Mouse (Mus musculus) large intestine, adult 2 months (tissue): ENCODE measurements at regions not wholly inside any gene's neighbourhood (a gene's known extent, or its start where the extent isn't known, plus 50 kb on each side); places are given as distances from the start of the nearest gene placed in this dataset.

Experiments used
- DNase-seq: peaks from one replicate; pipeline ENCODE4 v3.0.0-alpha.2; 2012; ENCODE audit warnings: low read depth, low spot score
- WGBS: fragments of 180-500 bp; shearing (Covaris S2); methylation state at CpG from one replicate; pipeline ENCODE4 v1.1.7; 2018; 5-methylcytosine and 5-hydroxymethylcytosine counted together

GRCm38 (mm10) chr17:62546286-62546685, 334.8 kb downstream of the Efna5 start:
- WGBS: 85% methylated on average over 7 of the region's 7 CpGs
- no peak for DNase-seq

DNA sequence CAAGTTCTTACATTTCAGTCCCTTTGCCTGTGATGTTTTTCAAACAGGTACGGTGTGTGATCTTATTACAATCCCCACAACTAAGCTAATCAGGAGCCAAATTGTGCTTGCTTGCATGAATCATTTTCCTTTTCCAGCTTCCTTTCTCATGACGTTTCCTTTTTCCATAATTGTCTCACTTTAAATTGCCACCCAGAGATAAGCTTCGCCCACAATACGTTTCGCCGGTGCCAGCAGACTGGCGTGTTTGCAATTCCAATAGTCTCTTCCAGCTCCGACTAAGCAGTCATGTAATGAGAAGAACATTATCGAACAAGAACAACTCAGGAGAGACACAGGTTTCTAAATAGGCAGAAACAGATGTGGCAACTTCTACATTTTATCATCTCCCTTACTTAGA, 335.8 kb downstream of the Efna5 start:
- no peak for DNase-seq
- 36% methylated on average over 9 of the region's 9 CpGs for WGBS

DNA sequence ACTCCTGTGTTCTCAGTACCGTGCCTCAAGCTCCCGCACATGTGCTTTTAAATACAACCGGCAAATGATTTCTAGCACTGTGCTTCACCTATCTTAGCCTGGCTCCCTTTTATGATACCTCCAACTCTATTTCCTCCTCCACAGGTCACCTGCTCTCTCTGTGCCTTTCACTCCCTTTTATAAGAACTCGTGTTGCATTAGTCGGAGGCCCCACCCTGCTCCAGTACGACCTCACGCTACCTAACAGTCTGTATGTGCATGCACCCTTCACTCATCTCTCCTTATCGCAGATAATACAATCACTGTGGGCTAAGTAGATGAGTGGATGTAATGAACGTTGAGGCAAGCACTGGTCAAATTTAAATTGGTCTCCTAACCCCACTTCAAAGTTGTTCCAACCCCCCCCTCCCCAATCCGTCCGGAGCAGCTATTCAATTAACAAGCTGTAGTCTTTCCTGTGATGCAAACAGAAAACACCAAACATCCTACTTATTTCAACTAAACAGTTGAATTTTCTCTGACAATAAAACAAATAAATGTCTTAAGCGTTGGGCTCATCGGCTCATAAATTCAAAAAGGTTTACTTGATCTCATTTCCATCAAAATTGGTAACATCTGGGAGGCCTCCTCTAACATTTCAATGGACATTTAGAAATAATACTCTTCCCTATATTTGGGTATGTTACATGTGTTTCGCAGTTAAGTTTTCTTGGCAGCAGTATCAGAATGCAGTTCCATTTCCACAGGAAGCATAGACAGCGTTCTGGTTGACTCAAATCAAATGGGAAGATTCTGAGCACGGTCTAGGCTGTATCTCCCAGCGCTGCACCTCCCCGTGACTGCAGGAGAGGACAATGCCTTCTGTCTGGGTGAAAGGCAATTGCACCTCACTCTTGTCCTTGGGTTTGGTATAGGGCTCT, 337.8 kb downstream of the Efna5 start:
- DNase-seq: no peak
- 58% methylated on average over 18 of the region's 18 CpGs for WGBS

DNA sequence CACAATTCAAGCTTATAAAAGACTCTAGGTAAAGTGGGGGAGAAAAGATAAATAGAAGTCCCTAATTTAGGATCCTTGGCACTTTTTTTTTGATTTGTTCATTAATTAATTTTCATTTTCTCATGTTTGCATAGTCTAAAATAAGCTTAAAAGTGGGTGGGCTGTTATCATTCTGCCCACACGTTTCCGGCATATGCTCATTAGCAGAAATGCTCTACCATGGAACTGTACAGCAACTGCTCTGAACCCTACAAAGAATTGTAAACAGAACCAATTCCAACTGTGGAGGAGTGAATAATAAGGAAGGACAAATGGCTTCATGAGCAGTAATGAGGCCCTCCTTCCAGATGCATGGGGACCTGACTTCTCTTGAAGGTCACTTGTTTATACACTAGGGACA, 351.2 kb downstream of the Efna5 start:
- WGBS: 90% methylated on average over 2 of the region's 2 CpGs
- no peak for DNase-seq

GRCm38 (mm10) chr17:62527556-62527955, 353.6 kb downstream of the Efna5 start:
- DNase-seq: no peak
- WGBS: 72% methylated on average over 2 of the region's 2 CpGs

GRCm38 (mm10) chr17:62513635-62514034, 367.5 kb downstream of the Efna5 start:
- no peak for DNase-seq
- 72% methylated on average over 3 of the region's 3 CpGs for WGBS

- WGBS: 76% methylated on average over 4 of the region's 4 CpGs
- DNase-seq: no peak
Observed at GRCm38 (mm10) chr17:62510184-62510583, 370.9 kb downstream of the Efna5 start.

DNA sequence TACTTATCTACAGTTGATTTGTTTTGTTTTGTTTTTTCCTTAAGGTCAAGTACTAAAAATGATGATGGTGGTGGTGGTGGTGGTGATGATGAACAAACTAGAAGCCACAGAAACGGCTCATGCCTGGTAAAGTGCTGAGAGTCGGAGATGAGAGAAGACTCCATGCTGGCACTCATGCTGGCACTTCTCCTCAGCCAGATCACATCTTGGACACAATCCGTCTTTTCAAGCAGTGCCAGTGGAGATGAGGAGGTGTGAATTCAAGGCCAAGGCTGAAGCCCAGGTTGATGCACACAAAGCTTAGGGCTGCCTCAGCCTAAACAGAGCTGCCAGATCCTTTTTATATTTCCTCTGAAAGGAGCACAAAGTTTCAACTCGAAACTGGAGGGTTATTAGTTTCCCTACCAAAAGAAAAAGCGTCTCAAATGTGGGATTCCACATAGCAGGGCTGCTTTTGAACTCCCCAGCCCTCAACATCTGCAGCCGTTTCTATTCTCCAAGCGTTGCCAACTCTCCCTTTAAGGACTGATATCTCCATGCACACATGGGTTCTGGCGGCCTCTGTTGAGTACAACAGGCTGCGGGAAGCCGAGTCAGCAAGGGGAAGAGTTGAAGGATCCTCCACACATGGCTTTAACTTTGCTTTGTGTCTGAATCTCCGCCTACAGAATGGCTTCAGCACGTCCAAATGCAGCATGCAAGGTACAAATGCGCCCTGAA, 373.2 kb downstream of the Efna5 start:
- no peak for DNase-seq
- 77% methylated on average over 13 of the region's 13 CpGs for WGBS

DNA sequence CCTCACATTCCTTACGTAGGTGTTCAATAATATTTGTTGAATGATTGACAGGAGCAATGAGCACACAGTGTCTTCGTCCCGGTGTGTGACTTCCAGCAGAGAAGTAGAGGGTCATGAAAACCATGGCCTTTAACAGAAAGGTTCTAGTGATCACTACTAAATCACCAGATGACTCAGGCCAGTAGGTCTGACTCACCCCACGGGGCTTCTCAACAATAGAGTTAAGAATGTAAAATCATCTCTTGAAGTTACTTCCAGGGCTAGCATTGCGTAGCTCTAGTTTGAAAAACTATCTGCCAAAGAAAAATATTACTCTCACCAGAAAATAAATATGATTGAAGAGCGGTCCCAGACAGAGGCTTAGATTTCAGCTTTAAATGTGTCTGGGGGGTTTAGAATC, 376.4 kb downstream of the Efna5 start:
- 57% methylated on average over 6 of the region's 6 CpGs for WGBS
- no peak for DNase-seq

DNA sequence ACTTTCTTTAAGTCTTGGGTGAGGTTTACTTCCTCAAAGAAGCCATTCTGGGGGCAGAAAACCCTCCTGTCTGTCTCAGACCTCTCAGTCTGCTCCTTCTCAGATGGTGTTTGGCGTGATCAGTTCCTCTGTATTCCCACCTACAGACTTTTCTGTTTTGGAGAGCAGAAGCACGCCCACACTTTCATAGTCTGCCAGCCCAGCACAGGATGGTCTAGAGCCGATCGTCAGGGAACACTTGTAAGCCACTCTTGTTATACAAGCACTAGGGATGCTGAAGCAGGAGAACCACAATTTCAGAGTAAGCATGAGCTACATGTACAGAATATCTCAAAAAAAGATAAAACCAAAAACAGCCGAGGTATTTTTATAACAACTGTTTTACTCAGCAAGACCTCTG, 410.4 kb downstream of the Efna5 start:
- WGBS: 83% methylated on average over 5 of the region's 5 CpGs
- DNase-seq: no peak

DNA sequence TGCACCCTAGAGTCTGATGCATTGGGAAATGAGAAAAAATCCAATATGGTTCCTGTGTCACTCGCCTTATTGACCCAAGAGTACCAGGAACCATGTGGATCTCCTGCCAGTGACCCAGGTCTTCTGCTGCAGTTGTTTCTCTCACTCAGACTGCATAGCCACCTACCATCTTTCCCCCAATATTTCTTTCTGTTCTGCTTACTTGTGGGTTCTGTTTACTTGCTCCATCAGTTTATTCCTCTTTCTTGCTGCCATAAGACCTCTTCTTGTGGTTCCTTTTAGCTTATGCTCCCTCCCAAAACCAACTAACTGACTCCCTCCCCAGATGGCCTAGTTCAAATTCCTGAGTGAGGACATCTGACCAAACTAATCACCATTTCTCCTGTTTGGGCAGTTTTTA, 411.8 kb downstream of the Efna5 start:
- DNase-seq: no peak
- 76% methylated on average over 1 of the region's 1 CpGs for WGBS

DNA sequence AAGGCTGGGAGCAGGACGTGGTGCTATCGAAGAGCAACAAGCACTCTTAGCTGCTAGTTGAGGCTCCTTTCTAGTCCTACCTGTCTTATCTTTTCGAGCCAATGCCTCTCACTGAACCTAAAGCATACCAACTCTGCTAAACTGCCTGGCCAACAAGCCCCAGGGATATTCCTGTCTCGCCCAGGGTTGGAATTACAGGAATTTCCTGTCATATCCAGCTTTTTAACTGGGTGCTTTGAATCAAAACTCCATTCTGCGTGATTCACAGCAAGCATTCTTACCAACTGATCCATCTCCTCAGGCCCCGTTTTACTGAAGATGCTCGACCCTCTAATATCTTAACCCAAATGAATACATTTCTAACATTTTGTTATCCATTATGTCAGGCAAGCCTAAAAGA, 412.3 kb downstream of the Efna5 start:
- 73% methylated on average over 7 of the region's 7 CpGs for WGBS
- no peak for DNase-seq

GRCm38 (mm10) chr17:62467072-62467471, 414.0 kb downstream of the Efna5 start:
- WGBS: 83% methylated on average over 5 of the region's 5 CpGs
- DNase-seq: no peak

DNA sequence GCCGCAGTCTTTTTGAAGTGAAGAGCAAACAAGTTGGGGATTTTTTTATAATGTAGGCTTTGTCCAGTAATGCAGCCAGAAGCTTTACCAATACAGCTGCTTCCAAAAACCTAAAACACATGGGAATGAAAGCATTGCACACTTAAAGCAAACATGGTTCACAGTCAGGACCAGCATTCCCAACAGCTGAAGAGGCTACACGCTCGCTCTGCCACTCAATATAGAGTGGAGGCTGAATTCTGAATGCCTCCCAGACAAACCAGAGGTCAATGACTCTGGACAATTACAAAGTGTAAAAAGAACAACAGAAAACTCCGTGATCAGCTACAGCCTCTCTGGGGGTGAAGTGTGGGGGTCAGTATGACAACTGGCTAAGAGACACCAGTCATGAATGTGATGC, 416.1 kb downstream of the Efna5 start:
- no peak for DNase-seq
- WGBS: 82% methylated on average over 4 of the region's 4 CpGs

- WGBS: 70% methylated on average over 4 of the region's 4 CpGs
- no peak for DNase-seq
Observed at GRCm38 (mm10) chr17:62464228-62464627, 416.9 kb downstream of the Efna5 start.

- DNase-seq: no peak
- 54% methylated on average over 17 of the region's 17 CpGs for WGBS
Observed at GRCm38 (mm10) chr17:62461304-62462245, 419.5 kb downstream of the Efna5 start.

GRCm38 (mm10) chr17:62458964-62459363, 422.2 kb downstream of the Efna5 start:
- DNase-seq: peak; percentile 19
- WGBS: 50% methylated on average over 7 of the region's 7 CpGs

GRCm38 (mm10) chr17:62438045-62438444, 443.1 kb downstream of the Efna5 start:
- no peak for DNase-seq
- 82% methylated on average over 4 of the region's 4 CpGs for WGBS

GRCm38 (mm10) chr17:62436044-62436443, 445.1 kb downstream of the Efna5 start:
- WGBS: 55% methylated on average over 1 of the region's 1 CpGs

More at GRCm38 (mm10) chr17:62436044-62436443, 445.1 kb downstream of the Efna5 start:
- no peak for DNase-seq
